Mouse (Mus musculus): ENCODE data around the gene Pcyox1.

Pcyox1 gene

GRCm38 (mm10) chr6:86366853-86367249, 30.1 kb downstream of the Pcyox1 start:
- in situ Hi-C loops (cut with MboI, MseI): loop anchor here (5.0 kb wide), 1 partner anchor 440 kb away; no protein-coding TSS in a partner anchor

- in situ Hi-C loops (cut with MboI, MseI): loop anchor here (5.0 kb wide), 1 partner anchor 439 kb away; no protein-coding TSS in a partner anchor
Observed at GRCm38 (mm10) chr6:86366125-86366852, 30.7 kb downstream of the Pcyox1 start.

GRCm38 (mm10) chr6:86365371-86366124, 31.4 kb downstream of the Pcyox1 start, which contains the start of gene Fam136a:
Gene Fam136a (plus strand): TSS chr6:86365646.
- in situ Hi-C loops (cut with MboI, MseI): loop anchor here (5.0 kb wide), 1 partner anchor 438 kb away; no protein-coding TSS in a partner anchor

GRCm38 (mm10) chr6:86364442-86365141, 32.4 kb downstream of the Pcyox1 start:
- in situ Hi-C loops (cut with MboI, MseI): loop anchor here (5.0 kb wide), 1 partner anchor 437 kb away; no protein-coding TSS in a partner anchor

GRCm38 (mm10) chr6:86361373-86361772, 35.6 kb downstream of the Pcyox1 start:
- in situ Hi-C loops (cut with MboI, MseI): no loop called here

- in situ Hi-C loops (cut with MboI, MseI): no loop called here
Observed at GRCm38 (mm10) chr6:86360691-86361090, 36.3 kb downstream of the Pcyox1 start.

- in situ Hi-C loops (cut with MboI, MseI): loop anchor here (10.0 kb wide), 1 partner anchor 342 kb away; the partner anchor contains the start of gene Figla
Observed at GRCm38 (mm10) chr6:86356956-86357355, 40.0 kb downstream of the Pcyox1 start.

- in situ Hi-C loops (cut with MboI, MseI): loop anchor here (10.0 kb wide), 1 partner anchor 340 kb away; the partner anchor contains the start of gene Figla
Observed at GRCm38 (mm10) chr6:86354948-86355347, 42.0 kb downstream of the Pcyox1 start.

GRCm38 (mm10) chr6:86349257-86349656, 47.7 kb downstream of the Pcyox1 start:
- in situ Hi-C loops (cut with MboI, MseI): loop anchor here (25.0 kb wide), 1 partner anchor 237 kb away; no protein-coding TSS in a partner anchor

- in situ Hi-C loops (cut with MboI, MseI): loop anchor here (25.0 kb wide), 1 partner anchor 234 kb away; no protein-coding TSS in a partner anchor
Observed at GRCm38 (mm10) chr6:86346063-86346462, 50.9 kb downstream of the Pcyox1 start.

GRCm38 (mm10) chr6:86343656-86344055, 53.3 kb downstream of the Pcyox1 start:
- in situ Hi-C loops (cut with MboI, MseI): loop anchor here (25.0 kb wide), 1 partner anchor 231 kb away; no protein-coding TSS in a partner anchor

GRCm38 (mm10) chr6:86336340-86336739, 60.6 kb downstream of the Pcyox1 start:
- in situ Hi-C loops (cut with MboI, MseI): loop anchor here (25.0 kb wide), 1 partner anchor 224 kb away; no protein-coding TSS in a partner anchor

Measured in T-helper 1 cell (primary cell).